Mouse (Mus musculus): Measurements from ENCODE around the gene Acox1. TPM values are rescaled to one million over a fixed set of nuclear protein-coding genes. Genes with fewer than 3 reads are reported as not detected.

The Acox1 gene
- polyA plus RNA-seq, 1 experiment: 265 TPM

GRCm38 (mm10) chr11:116198132-116198531 lies 713 bp downstream of the Acox1 start:
- H3K36me3 ChIP-seq (ENCODE audit: control insufficient read depth, insufficient read depth, low read length): no peaks in the 10 kb centered on the region; the same call in 1 of the 2 replicates
- TF ChIP-seq POLR2A (IDR thresholded peaks at IDR 0.05; ENCODE audit: low read depth, low read length) (no peak), CTCF (conservative IDR thresholded peaks at IDR 0.05; ENCODE audit: insufficient read depth, insufficient read length, low read depth, low read length) (no peak)
- WGBS: 6% methylated on average over 13 of the region's 13 CpGs
- H3K4me3 ChIP-seq (ENCODE audit: insufficient read depth, low read depth, low read length): peak overlapping the region; percentile 76
- H3K4me1 ChIP-seq (ENCODE audit: control insufficient read depth, insufficient read depth, low read length): peaks cover 11% of the 10 kb centered on the region; the same call in 1 of the 2 replicates
- H3K27ac ChIP-seq (ENCODE audit: insufficient read depth, low read depth, low read length): peak overlapping the region; percentile 89
- no peaks in the 10 kb centered on the region for H3K27me3 ChIP-seq (replicated peaks; ENCODE audit: control insufficient read depth, insufficient read depth, low read length)
- peak; percentile 28 for DNase-seq

GRCm38 (mm10) chr11:116197584-116197906 lies 1.3 kb downstream of the Acox1 start:
- peak overlapping the region; percentile 91 for H3K27ac ChIP-seq (ENCODE audit: insufficient read depth, low read depth, low read length)
- TF ChIP-seq POLR2A (IDR thresholded peaks at IDR 0.05; ENCODE audit: low read depth, low read length) (no peak), CTCF (conservative IDR thresholded peaks at IDR 0.05; ENCODE audit: insufficient read depth, insufficient read length, low read depth, low read length) (no peak)
- peak overlapping the region; percentile 76 for H3K4me3 ChIP-seq (ENCODE audit: insufficient read depth, low read depth, low read length)
- peaks cover 11% of the 10 kb centered on the region; the same call in 1 of the 2 replicates for H3K4me1 ChIP-seq (ENCODE audit: control insufficient read depth, insufficient read depth, low read length)
- DNase-seq: no peak
- no peaks in the 10 kb centered on the region for H3K27me3 ChIP-seq (replicated peaks; ENCODE audit: control insufficient read depth, insufficient read depth, low read length)
- 63% methylated on average over 6 of the region's 6 CpGs for WGBS
- H3K36me3 ChIP-seq (ENCODE audit: control insufficient read depth, insufficient read depth, low read length): no peaks in the 10 kb centered on the region; the same call in 1 of the 2 replicates

- TF ChIP-seq POLR2A (IDR thresholded peaks at IDR 0.05; ENCODE audit: low read depth, low read length) (no peak), CTCF (conservative IDR thresholded peaks at IDR 0.05; ENCODE audit: insufficient read depth, insufficient read length, low read depth, low read length) (no peak)
- H3K4me3 ChIP-seq (ENCODE audit: insufficient read depth, low read depth, low read length): peak overlapping the region; percentile 76
- WGBS: 77% methylated on average over 18 of the region's 18 CpGs
Observed at GRCm38 (mm10) chr11:116196866-116197583, 1.8 kb downstream of the Acox1 start.

GRCm38 (mm10) chr11:116196336-116196735 lies 2.5 kb downstream of the Acox1 start:
- H3K4me1 ChIP-seq (ENCODE audit: control insufficient read depth, insufficient read depth, low read length): peaks cover 11% of the 10 kb centered on the region; the same call in 1 of the 2 replicates
- H3K27ac ChIP-seq (ENCODE audit: insufficient read depth, low read depth, low read length): peak overlapping the region; percentile 76
- H3K27me3 ChIP-seq (replicated peaks; ENCODE audit: control insufficient read depth, insufficient read depth, low read length): no peaks in the 10 kb centered on the region
- peak; percentile 65 for DNase-seq
- H3K36me3 ChIP-seq (ENCODE audit: control insufficient read depth, insufficient read depth, low read length): no peaks in the 10 kb centered on the region; the same call in 1 of the 2 replicates
- WGBS: 52% methylated on average over 3 of the region's 3 CpGs
- TF ChIP-seq POLR2A (IDR thresholded peaks at IDR 0.05; ENCODE audit: low read depth, low read length) (no peak), CTCF (conservative IDR thresholded peaks at IDR 0.05; ENCODE audit: insufficient read depth, insufficient read length, low read depth, low read length) (no peak)
- peak overlapping the region; percentile 76; the same call in 1 of the 2 replicates for H3K4me3 ChIP-seq (ENCODE audit: insufficient read depth, low read depth, low read length)

More at GRCm38 (mm10) chr11:116196866-116197583, 1.8 kb downstream of the Acox1 start:
- H3K27ac ChIP-seq (ENCODE audit: insufficient read depth, low read depth, low read length): peak overlapping the region; percentile 91
- no peaks in the 10 kb centered on the region for H3K27me3 ChIP-seq (replicated peaks; ENCODE audit: control insufficient read depth, insufficient read depth, low read length)
- H3K36me3 ChIP-seq (ENCODE audit: control insufficient read depth, insufficient read depth, low read length): no peaks in the 10 kb centered on the region; the same call in 1 of the 2 replicates
- no peak for DNase-seq
- H3K4me1 ChIP-seq (ENCODE audit: control insufficient read depth, insufficient read depth, low read length): peaks cover 11% of the 10 kb centered on the region; the same call in 1 of the 2 replicates

GRCm38 (mm10) chr11:116195252-116195651 lies 3.6 kb downstream of the Acox1 start:
- peak; percentile 88 for DNase-seq
- TF ChIP-seq POLR2A (IDR thresholded peaks at IDR 0.05; ENCODE audit: low read depth, low read length): no peak
- peak; percentile 19; the same call in 1 of the 2 replicates for TF ChIP-seq CTCF (conservative IDR thresholded peaks at IDR 0.05; ENCODE audit: insufficient read depth, insufficient read length, low read depth, low read length)
- H3K27me3 ChIP-seq (replicated peaks; ENCODE audit: control insufficient read depth, insufficient read depth, low read length): no peaks in the 10 kb centered on the region
- H3K36me3 ChIP-seq (ENCODE audit: control insufficient read depth, insufficient read depth, low read length): no peaks in the 10 kb centered on the region; the same call in 1 of the 2 replicates
- H3K4me1 ChIP-seq (ENCODE audit: control insufficient read depth, insufficient read depth, low read length): peaks cover 11% of the 10 kb centered on the region; the same call in 1 of the 2 replicates
- H3K4me3 ChIP-seq (ENCODE audit: insufficient read depth, low read depth, low read length): peak overlapping the region; percentile 18
- WGBS: 21% methylated on average over 5 of the region's 5 CpGs
- H3K27ac ChIP-seq (ENCODE audit: insufficient read depth, low read depth, low read length): peak overlapping the region; percentile 99

GRCm38 (mm10) chr11:116194619-116195018 lies 4.2 kb downstream of the Acox1 start:
- 77% methylated on average over 8 of the region's 8 CpGs for WGBS
- TF ChIP-seq CTCF (conservative IDR thresholded peaks at IDR 0.05; ENCODE audit: insufficient read depth, insufficient read length, low read depth, low read length) (no peak), POLR2A (IDR thresholded peaks at IDR 0.05; ENCODE audit: low read depth, low read length) (no peak)
- no peaks in the 10 kb centered on the region; the same call in 1 of the 2 replicates for H3K36me3 ChIP-seq (ENCODE audit: control insufficient read depth, insufficient read depth, low read length)
- H3K27ac ChIP-seq (ENCODE audit: insufficient read depth, low read depth, low read length): peak overlapping the region; percentile 99; the same call in 1 of the 2 replicates
- H3K27me3 ChIP-seq (replicated peaks; ENCODE audit: control insufficient read depth, insufficient read depth, low read length): no peaks in the 10 kb centered on the region
- DNase-seq: no peak
- peaks cover 8% of the 10 kb centered on the region; the same call in 1 of the 2 replicates for H3K4me1 ChIP-seq (ENCODE audit: control insufficient read depth, insufficient read depth, low read length)
- H3K4me3 ChIP-seq (ENCODE audit: insufficient read depth, low read depth, low read length): no peak overlapping the region; the same call in 1 of the 2 replicates
